Mouse (Mus musculus): ENCODE measurements around the gene Myo1b.
"Not testable (repeated sequence)": the region's sequence is repeated elsewhere in the genome, so short reads cannot be mapped to it uniquely, and the experiment has no call there.

The Myo1b gene

DNA sequence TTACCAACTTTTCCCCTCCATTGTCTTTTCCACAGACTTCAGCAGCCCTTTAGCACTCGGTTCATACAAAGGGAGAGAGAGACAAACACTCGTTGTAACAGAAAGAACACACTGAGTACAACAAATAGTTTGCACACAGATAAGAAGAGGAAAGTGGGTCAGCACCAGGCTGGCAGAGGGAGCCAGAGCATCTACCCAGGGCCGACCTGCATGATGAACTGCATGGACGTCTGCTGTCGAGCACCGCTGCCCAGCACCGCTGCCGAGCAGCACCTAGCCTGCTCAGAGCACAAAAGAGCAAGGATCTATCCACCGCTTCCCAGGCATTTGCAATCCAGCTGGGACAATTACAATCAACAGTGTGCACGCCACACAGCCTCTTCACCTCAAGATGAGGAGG lies 19.9 kb downstream of the Myo1b start:
- DNase-seq (ENCODE audit: low spot score in 2 of 2), result no peak

DNA sequence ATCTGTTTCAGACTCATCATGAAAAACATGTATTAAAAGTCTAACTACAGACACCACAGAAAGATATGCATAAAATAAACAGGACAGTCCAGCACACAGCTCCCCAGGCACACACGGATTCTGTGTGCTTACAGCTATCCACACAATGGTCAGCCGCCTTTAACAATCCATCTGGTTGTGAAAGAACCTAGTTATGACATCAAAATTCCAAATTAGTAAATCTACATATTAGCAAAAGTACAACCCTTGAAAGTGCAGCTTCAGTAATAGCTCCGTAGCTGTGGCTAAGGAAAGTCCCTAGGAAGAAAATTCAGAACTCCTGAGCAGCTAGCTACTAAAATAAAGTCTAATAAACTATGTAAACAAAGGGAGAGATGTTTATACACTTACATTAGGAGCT lies 21.1 kb downstream of the Myo1b start:
- no peak for DNase-seq (ENCODE audit: low spot score in 2 of 2)

DNA sequence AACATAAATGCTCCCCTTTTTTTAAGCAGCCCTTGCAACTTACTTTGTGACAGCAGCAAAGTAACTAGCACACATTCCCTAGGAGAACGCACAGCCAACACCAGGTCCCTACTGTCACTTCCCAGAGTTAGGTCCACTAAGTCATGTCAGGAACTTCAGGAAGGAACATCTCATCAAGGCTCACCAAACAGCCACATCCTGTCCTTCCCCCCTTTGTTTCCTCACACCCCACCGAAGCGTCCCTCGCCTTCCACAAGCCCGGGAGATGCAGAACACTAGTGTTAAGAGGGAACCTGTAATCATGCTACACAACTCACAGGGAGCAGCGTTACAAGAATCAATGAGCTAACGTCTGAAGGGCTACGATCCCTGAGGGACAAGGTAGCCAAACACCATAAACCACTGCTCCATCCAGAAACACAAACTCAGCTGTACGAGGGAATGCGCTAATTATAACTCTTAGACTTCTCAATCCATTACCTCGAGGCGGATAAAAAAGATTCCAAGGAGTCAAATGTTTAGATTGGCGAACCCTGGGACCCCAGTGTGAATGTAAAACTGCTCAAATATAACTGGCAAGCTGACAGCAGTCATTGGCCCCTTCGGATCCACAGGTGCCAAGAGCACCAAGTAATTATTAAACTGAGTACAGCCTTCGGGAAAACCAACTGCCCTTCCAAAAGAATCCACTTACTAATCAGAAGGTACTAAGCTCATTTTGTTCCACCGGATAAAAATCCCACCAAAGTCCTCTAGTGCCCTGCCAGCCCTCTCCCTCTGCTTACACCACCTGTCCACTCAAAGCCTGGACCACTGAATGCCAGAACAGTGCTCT lies 22.1 kb downstream of the Myo1b start:
- DNase-seq (ENCODE audit: low spot score in 2 of 2), result no peak

DNA sequence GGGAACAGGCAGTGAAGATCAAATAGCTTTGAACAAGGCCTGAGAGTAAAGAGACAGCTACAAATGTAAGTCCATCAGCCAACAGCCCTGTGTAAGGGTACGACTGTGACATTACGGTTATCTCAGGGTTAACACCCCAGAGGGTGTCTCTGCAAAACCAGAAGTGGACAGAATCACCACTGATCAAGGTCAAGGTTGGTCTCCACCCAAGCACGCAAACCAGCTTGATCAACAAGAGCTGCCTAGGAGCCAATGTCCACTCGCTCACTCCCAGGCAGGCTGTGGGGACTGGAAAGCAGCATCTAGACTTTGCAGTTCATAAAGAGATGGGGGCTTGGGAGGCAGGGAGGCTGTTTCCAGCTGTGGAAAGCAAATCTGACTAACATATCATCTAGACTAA lies 23.9 kb downstream of the Myo1b start:
- no peak for DNase-seq (ENCODE audit: low spot score in 2 of 2)

DNA sequence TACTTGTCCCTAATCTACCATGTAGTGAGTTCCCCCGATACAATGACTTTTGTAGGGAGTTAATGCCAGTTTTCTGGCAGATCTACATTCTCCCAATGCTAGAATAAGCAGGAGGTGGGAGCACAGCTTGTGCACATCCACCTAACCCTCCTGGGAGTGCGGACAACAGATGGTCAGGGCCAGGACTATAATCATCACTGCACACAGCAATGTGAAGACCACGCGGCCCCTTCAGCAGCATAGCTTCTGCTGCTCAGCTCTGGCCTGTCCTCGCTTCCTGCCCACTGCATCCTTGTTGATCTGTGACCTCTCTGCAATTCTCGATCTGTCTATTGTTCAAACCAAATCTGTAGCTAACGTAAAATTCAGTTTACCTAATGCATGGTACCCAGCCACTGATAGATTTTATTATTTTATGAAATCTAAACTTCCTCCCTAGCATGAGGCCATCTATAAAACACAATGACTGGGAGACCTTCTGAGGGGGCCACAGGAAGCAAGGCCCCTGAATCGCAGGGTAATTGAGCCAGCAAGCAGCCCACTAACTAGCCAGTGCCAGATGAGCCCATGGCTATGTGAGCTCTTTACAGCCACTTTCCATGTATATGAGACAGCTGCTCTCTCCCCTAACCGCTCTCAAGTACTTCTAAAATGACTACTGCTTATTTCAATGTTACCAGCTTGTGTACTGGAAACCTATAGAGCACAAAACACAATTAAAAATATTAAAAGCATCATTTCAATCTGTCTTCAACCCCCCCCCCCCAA lies 27.6 kb downstream of the Myo1b start:
- DNase-seq (ENCODE audit: low spot score in 2 of 2), result no peak

DNA sequence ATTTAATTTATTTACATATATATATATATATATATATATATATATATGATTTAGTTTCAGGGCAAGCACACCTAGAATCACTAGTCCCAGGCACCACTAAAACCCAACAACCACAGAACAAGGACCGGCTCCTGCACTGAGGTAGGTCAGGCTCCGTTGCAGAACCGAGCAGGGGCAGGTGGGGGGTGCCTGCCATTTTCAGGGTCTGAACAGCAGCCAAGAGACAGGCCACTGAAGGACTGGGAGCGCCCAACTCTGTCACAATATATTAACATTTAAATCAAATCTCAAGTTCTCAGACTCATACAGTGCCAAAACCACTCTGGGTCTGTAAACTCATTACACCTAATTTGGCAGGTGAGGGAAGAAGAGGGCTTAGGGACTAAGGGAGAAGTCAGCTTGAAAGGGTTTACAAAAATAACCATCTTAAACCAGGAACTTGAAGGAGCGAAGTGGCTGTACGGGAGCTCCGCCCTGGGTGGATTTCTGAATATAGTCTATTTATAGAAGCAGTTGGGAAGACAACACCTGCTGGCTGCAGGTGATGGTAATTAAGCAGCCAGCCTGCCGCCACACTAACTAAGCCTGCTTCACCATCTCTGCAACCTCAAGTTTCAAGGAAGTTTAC lies 30.4 kb downstream of the Myo1b start:
- DNase-seq (ENCODE audit: low spot score in 2 of 2), result no peak

DNA sequence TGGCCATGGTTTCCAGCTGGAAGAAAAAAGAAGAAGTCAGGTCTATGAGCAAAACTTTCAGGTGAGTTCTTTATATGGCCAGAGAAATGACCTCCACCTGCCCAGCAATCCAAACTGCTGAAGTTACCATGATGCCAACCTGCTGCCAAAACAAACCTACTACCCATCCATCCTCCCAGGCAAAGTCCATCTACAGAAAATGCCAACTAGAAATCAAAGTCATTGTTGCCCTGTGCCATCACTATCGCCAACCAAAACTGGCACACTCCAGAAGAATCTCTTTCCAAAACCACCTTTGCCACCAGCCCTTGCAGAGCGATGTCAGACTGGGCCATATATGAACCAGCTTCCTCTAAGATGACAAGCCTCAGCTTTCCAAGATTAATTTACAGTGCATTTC lies 32.7 kb downstream of the Myo1b start:
- DNase-seq (ENCODE audit: low spot score in 2 of 2), result no peak

DNA sequence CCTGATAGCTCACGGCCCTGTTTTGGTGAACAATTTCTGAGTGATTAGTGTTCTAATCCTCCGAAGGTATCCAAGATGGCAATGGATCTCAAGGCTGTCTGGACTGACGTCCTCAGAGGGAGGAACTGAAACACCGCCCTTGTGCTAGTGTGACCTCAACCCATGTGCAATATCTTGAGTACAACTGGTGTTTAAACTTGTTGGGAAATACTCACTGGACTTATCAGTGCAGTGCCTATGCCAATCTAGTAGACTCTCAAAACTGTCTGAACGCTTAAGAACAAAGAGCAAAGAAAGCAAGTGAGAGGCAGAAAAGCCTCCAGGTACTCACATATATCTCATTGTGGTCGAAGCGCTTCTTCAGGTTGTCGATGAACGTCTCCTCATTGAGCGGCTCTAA lies 33.1 kb downstream of the Myo1b start:
- no peak for DNase-seq (ENCODE audit: low spot score in 2 of 2)

DNA sequence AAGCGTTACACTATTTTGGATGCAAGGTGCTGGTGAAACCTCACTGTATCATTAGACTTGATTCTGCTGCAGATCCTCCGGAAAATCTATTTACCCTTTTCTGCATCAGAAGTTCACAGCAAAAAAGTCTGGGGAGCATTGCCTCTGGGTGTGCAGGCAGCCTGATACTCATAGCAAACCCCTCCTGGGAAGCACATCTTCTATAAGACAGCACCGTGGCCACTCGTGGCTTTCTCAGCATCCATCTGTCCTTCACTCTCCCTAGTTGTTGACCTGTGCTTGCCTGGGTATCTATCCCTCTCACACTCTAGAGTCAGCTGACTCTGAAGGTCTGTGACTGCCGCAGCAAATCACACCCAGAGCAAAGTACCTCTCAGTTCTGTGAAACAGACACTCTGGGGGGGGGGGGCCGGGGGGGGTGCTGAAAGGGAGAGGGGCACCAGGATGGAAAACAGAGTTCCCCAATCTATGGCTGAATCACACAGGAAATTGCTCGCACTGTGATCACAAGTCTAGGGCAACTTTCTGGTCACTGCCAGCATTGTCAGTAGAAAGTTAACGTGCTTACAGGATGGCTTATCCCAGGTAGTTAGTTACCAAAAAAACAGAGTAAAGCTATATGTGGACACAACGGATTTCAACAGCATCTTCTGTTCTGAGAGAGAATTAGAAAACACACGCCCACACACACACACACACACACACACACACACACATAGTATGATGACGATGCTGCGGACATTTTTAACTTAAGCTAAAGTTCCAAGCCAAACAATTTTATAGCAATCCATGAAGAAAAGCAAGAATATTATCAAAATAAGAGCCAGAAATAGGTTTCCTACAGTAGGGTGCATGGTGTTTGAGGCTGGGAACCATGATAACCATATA lies 35.7 kb downstream of the Myo1b start:
- DNase-seq (ENCODE audit: low spot score in 2 of 2), result peak in 1 of 2 experiments; percentile 23

DNA sequence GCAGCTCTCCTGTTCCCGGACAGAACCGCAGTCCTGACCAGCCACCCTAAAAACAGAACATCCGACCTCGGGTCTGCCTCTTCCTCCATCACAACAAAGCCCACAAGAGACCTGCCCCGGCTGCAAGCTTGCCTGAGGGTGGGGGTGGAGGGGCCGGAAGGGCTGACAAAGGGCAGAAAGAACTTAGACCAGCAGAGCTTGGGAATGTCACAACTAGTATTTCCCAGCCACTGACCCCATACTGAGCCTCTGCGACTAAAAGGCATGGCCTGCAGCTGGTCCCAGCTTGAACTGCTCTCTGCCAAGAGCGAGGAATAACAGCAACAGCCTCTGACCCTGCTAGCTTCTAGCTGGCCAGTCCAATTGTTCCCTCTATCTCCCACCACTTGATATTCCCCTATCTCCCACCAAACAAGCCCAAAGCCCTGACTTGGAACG lies 36.5 kb downstream of the Myo1b start:
- no peak for DNase-seq (ENCODE audit: low spot score in 2 of 2)

DNA sequence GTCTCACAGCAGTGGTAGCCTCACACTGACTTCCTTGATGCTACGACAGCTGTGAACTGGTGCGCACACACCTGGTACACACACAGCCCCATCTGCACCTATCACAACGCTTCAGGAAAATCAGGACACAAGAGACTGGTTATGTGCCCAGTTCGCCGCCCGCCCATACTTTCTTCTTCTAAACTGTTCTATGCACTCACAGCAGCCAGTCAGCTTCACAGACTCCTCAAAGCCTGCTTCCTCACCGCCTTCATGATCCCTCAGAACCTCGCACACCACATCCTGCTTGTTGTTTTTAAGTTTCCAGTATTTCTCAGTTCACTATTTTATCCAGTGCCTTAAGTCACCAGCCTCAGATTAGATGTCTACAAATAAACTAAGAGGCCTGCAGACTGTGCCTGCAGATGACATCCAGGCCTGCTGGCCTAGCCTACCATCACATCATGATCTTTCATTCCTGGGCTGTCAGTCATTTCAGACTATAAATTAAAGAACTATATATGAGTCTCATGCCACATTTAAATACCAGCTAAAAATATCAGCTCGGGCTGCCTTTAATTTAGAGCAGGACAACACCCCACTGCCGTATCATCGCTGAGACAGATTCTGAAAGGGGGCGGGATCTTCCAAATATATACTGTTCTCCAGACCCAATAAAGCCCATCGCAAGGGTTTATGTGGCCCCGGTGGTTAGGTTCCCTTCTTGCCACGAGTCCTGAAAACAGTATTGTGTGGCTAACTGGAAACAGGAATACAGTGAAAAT lies 40.2 kb downstream of the Myo1b start:
- DNase-seq (ENCODE audit: low spot score in 2 of 2), result peak in 1 of 2 experiments; percentile 38

DNA sequence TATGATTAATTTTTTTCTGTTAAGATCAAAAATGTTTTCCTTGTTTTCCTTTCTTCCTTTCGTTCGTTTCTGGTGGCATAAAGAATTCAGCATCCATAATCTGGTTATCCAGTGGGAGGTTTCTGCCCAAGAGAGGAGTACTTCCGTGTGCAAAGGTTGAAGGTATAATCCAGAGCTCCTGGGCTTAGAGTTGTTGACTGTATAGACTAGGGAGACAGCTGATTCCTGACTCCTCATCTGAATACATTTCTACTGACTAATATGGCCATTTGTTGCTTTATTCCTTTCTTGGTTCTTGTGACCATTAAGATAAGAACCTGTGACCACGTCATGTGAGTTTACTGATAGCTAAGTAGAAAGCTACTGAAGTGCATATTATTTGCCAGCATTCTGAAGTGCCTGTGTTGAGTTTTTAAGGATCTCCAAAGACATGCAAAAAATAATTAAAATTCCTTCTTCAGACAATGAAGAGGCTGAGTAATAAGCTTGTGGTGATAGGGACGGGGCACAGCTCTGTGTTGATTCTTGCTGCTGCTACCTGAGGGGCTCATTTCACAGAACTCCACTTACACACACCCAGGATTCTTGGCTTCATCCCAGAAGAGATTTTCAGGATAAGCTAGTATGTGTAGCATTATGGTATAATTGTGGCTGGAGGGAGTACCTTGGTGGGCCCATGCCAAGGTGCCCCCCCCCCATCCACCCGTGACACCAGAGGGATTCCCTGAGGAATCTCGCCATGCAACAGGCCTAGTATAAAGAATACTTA lies 43.2 kb downstream of the Myo1b start:
- DNase-seq (ENCODE audit: low spot score in 2 of 2), result no peak

DNA sequence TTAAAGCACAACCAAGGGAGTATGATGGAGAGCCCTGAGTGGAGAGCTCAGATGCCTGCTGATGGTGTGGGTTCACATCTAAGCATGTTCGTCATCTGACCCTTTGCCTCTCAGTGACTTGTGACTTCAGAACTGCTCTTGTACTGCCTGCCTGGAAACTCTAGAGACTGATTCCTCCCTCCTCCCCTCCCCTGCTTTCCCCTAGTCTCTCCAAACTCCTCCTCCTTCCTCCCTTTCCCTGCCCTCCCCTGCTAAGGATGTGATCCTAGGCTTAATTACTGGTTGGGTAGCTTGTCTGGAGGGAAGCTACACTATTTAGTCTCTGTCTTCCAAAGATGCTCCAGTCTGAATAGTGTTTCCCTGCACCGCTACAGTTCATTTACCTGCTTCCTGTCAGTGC lies 44.6 kb downstream of the Myo1b start:
- not testable (repeated sequence) for DNase-seq (ENCODE audit: low spot score in 2 of 2)

DNA sequence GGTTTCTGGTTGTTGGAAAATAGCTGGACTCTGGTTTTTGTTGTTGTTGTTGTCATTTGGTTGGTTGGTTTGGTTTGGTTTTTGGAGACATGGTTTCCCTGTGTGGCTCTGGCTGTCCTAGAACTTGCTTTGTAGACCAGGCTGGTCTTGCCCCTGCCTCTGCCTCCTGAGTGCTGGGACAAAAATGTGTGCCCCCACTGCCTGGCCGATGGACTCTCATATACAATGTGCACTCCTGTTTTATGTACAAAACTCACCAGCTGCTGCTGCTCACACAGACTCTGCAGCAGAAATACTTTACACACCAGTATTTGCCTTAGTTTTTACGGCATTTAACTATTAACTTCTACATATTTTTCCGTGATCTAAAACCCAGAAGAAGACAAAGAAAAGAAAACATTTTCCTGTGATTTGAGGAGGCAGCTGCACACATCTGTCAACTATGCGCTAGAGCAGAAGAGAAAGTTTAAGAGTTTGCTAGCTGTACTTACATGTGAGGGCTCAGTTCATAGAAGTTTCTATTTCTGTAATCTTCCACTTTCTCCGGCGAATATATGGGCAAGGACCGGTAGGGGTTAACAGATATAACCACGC lies 52.9 kb downstream of the Myo1b start:
- DNase-seq (ENCODE audit: low spot score in 2 of 2), result no peak

DNA sequence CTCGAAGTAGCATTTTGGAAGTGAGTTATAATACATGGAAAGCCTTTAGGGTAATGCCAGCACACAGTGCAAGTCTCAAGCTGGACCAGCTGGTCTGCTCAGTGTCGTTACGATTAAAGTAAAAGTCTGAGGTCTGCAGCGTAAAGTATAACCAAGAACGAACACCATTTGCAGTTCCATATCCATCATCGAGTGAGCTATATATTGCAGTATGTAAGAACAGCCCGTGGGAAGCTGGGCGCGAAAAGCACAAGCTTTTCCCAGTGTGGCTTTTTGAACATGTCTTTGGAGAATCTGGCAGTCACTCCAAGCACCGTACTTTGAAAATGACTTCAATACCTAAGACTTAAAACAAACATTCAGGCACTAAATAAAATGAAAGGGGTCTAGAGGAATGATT lies 55.0 kb downstream of the Myo1b start:
- peak in 1 of 2 experiments; percentile 21 for DNase-seq (ENCODE audit: low spot score in 2 of 2)

DNA sequence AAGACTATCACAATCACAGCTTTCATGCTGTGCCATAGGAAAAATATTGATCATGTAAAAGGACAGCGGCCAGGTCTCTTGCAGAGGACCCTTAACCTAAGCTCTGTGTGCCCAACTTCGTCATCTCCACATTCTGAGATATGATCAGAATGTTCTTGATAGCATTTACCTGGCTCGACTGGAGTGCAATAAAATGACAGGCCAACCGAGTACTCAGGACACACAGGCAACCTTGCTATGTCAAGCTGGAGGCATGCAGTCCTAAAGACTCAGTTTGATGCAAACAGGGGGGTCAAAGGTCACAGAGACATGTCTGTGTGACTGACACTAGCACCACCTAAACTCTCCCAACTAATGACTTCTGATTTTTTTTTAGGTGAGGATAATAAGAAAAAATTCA lies 58.9 kb downstream of the Myo1b start:
- no peak for DNase-seq (ENCODE audit: low spot score in 2 of 2)

DNA sequence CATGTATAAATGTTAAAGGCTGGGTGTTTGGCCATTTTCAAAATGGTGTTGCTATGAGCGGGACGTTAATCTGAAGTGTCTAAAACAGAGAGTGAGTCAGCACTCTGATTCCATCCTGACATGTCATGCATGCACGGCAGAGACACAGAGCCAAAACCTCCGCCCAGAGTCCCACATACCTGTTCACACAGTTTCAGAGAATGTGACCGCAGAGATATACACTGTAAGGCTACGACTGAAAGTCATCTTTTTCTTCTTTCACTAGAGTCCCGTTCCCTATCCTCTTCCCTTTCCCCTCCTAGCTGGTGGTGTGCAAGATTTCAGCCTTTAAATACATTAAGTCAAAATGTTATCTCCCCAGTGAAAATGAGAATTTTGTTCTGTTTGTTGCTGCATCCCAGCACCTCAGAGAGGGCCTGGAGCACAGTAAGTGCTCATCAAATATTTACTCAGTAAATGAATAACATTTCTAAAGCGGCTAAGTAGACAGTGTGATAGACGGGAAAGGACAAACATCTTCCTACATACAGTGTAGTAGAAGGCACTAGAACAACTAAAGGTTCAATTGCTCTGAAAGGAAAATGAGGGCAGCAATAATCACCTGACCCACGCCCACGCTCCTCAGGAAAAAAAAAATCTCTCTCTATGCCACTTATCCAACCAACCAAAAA lies 59.5 kb downstream of the Myo1b start:
- DNase-seq (ENCODE audit: low spot score in 2 of 2), result no peak

DNA sequence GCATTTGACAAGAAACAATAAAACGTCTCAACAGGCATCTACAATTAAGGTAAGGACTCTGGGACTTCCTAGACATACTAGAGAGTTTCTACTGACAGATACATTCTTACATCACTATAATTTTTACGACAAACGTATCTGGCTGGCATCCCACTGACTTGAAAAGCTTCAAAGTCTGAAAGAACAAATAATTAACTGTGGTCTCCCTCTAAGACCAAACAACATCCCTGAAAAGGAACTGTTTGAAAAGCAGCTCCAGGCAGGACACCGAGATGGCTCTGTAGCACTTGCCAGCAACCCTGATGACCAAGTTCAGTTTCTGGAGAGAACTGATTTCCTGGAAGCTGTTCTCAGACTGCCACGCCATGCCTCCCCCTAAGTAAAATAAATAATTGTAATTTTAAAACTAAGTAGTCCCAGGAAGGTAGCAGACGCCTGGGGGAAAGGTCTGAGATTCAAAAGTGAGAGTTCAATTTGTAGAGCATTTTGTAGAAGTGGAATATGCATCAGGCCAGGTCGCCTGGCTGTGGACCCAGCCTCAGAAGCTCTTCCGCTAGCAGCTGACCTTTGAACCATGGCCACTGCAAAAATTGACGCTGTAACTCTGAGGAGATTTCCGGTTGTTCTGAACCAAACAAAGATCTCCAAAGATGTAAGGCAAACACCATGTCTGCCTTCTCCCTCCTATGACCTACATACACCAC lies 60.2 kb downstream of the Myo1b start:
- no peak for DNase-seq (ENCODE audit: low spot score in 2 of 2)

DNA sequence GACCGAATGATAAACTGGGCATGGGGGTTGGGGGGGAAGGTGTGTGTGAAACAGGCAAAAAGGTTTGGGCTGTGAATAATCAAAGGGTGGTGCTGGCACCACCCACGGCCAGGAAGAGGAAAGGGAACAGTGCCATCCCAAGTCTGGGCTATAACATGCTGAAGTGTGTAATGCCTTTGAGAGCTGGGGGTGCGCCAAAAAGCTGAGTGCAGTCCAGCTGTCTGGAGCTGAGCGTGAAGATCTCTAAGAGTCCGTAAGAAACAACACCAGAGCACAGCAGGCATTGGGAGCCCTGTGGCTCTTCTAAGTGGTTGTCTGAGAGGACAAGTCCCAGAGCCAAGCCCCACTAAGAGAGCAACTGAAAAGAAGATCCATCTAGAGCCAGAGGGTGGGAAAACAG lies 63.6 kb downstream of the Myo1b start:
- DNase-seq (ENCODE audit: low spot score in 2 of 2), result no peak

Measured in left cerebral cortex, adult 9 months (tissue).